Mouse (Mus musculus) hindbrain, embryonic 12.5 days (tissue): ENCODE measurements around the gene Il17f. TPM values are rescaled to one million over a fixed set of nuclear protein-coding genes. Genes with fewer than 3 reads are reported as not detected.

Experiments used
- ATAC-seq: fragments of 200-750 bp; cut with Nextera tagmentation; 2 replicates; pipeline ENCODE4 v1.8.0; 2017; ENCODE audit warnings: moderate TSS enrichment; ENCODE audit not compliant: low FRiP score
- H3K27ac ChIP-seq: fragments of 300-500 bp; sonication (generic); 2 replicates; pipeline ENCODE4 v1.5.1; 2016; ENCODE audit warnings: mild to moderate bottlenecking
- H3K27me3 ChIP-seq: fragments of 300-500 bp; sonication (generic); 2 replicates; pipeline ENCODE4 v1.6.1; 2016; ENCODE audit warnings: mild to moderate bottlenecking
- H3K36me3 ChIP-seq: fragments of 300-500 bp; sonication (generic); 2 replicates; pipeline ENCODE4 v1.6.1; 2016; ENCODE audit warnings: mild to moderate bottlenecking
- H3K4me1 ChIP-seq: fragments of 300-500 bp; sonication (generic); 2 replicates; pipeline ENCODE4 v1.6.1; 2016
- H3K4me2 ChIP-seq: fragments of 300-500 bp; sonication (generic); replicated peaks from 2 replicates; pipeline ENCODE4 v1.6.1; 2016; ENCODE audit warnings: mild to moderate bottlenecking
- H3K4me3 ChIP-seq: fragments of 300-500 bp; sonication (generic); 2 replicates; pipeline ENCODE4 v1.5.1; 2016; ENCODE audit warnings: mild to moderate bottlenecking
- H3K9ac ChIP-seq: fragments of 300-500 bp; sonication (generic); 2 replicates; pipeline ENCODE4 v1.6.1; 2016; ENCODE audit warnings: mild to moderate bottlenecking, moderate library complexity
- H3K9me3 ChIP-seq: fragments of 300-500 bp; sonication (generic); replicated peaks from 2 replicates; pipeline ENCODE4 v1.6.1; 2016; ENCODE audit warnings: mild to moderate bottlenecking
- WGBS: fragments of 180-500 bp; shearing (Covaris S2); methylation state at CpG from one replicate; pipeline ENCODE4 v1.1.7; 2016; 5-methylcytosine and 5-hydroxymethylcytosine counted together
- polyA plus RNA-seq: library from polyadenylated mRNA; unstranded; fragments of >200 nt; fragmentation: Nextera tagmentation; extraction: Ambion mirVana; gene quantifications from 2 replicates; pipeline ENCODE4 v1.2.1, GENCODE M21; 2016

The Il17f gene
- polyA plus RNA-seq, 1 experiment from 2014 or later = 0.37 TPM

- Histone ChIP-seq H3K27me3 (no peaks in the 10 kb centered on the region), H3K4me2 (no peak overlapping the region), H3K27ac (no peak overlapping the region), H3K9ac (no peak overlapping the region), H3K4me1 (peaks cover 10% of the 10 kb centered on the region), H3K9me3 (no peaks in the 10 kb centered on the region), H3K4me3 (no peak overlapping the region), H3K36me3 (peaks cover 34% of the 10 kb centered on the region)
- no peak for ATAC-seq
- 67% methylated on average over 12 of the region's 12 CpGs for WGBS
Observed at GRCm38 (mm10) chr1:20817596-20817995, 27.2 kb upstream of the Il17f start.

GRCm38 (mm10) chr1:20817172-20817571 is 26.8 kb upstream of the Il17f start:
- no peak overlapping the region for H3K4me2 ChIP-seq
- peaks cover 39% of the 10 kb centered on the region for H3K36me3 ChIP-seq

GRCm38 (mm10) chr1:20814521-20814920 is 24.1 kb upstream of the Il17f start:
- Histone ChIP-seq H3K36me3 (peaks cover 60% of the 10 kb centered on the region), H3K4me2 (no peak overlapping the region), H3K9ac (no peak overlapping the region), H3K4me3 (no peak overlapping the region), H3K4me1 (peaks cover 10% of the 10 kb centered on the region), H3K27me3 (no peaks in the 10 kb centered on the region), H3K27ac (no peak overlapping the region), H3K9me3 (no peaks in the 10 kb centered on the region)
- ATAC-seq = no peak
- 93% methylated on average over 8 of the region's 8 CpGs for WGBS

More at GRCm38 (mm10) chr1:20817172-20817571, 26.8 kb upstream of the Il17f start:
- Histone ChIP-seq H3K9ac (no peak overlapping the region), H3K4me3 (no peak overlapping the region), H3K27me3 (no peaks in the 10 kb centered on the region), H3K9me3 (no peaks in the 10 kb centered on the region), H3K4me1 (peaks cover 10% of the 10 kb centered on the region), H3K27ac (no peak overlapping the region)
- 87% methylated on average over 9 of the region's 9 CpGs for WGBS
- no peak for ATAC-seq

GRCm38 (mm10) chr1:20804526-20804925 is 14.1 kb upstream of the Il17f start:
- no peaks in the 10 kb centered on the region for H3K9me3 ChIP-seq
- ATAC-seq = no peak
- H3K4me3 ChIP-seq = no peak overlapping the region
- no peak overlapping the region for H3K4me2 ChIP-seq
- peaks cover 74% of the 10 kb centered on the region for H3K36me3 ChIP-seq
- no peak overlapping the region for H3K27ac ChIP-seq
- H3K9ac ChIP-seq = no peak overlapping the region
- H3K4me1 ChIP-seq = no peaks in the 10 kb centered on the region
- H3K27me3 ChIP-seq = no peaks in the 10 kb centered on the region
- 98% methylated on average over 10 of the region's 10 CpGs for WGBS

GRCm38 (mm10) chr1:20801682-20802390 is 11.4 kb upstream of the Il17f start:
- no peaks in the 10 kb centered on the region for H3K9me3 ChIP-seq
- H3K4me3 ChIP-seq = no peak overlapping the region
- peaks cover 48% of the 10 kb centered on the region for H3K36me3 ChIP-seq
- 83% methylated on average over 8 of the region's 8 CpGs for WGBS
- H3K4me1 ChIP-seq = no peaks in the 10 kb centered on the region
- no peaks in the 10 kb centered on the region for H3K27me3 ChIP-seq
- H3K9ac ChIP-seq = peak overlapping the region; percentile 6; the same call in 1 of the 2 replicates
- ATAC-seq = peak; percentile 71
- no peak overlapping the region for H3K27ac ChIP-seq
- no peak overlapping the region for H3K4me2 ChIP-seq

GRCm38 (mm10) chr1:20801275-20801674 is 10.9 kb upstream of the Il17f start:
- H3K27me3 ChIP-seq = no peaks in the 10 kb centered on the region
- H3K4me3 ChIP-seq = no peak overlapping the region
- H3K4me1 ChIP-seq = no peaks in the 10 kb centered on the region
- no peak overlapping the region for H3K27ac ChIP-seq
- 91% methylated on average over 2 of the region's 2 CpGs for WGBS
- H3K9me3 ChIP-seq = no peaks in the 10 kb centered on the region
- peaks cover 43% of the 10 kb centered on the region for H3K36me3 ChIP-seq
- H3K9ac ChIP-seq = peak overlapping the region; percentile 6; the same call in 1 of the 2 replicates
- H3K4me2 ChIP-seq = no peak overlapping the region
- ATAC-seq = no peak

GRCm38 (mm10) chr1:20795178-20795577 is 4.8 kb upstream of the Il17f start:
- no peaks in the 10 kb centered on the region for H3K27me3 ChIP-seq
- no peaks in the 10 kb centered on the region for H3K4me1 ChIP-seq
- H3K9ac ChIP-seq = no peak overlapping the region
- H3K36me3 ChIP-seq = no peaks in the 10 kb centered on the region; the same call in 1 of the 2 replicates
- no peak overlapping the region for H3K4me2 ChIP-seq
- 93% methylated on average over 5 of the region's 5 CpGs for WGBS
- ATAC-seq = no peak
- H3K9me3 ChIP-seq = no peaks in the 10 kb centered on the region
- no peak overlapping the region for H3K4me3 ChIP-seq
- no peak overlapping the region for H3K27ac ChIP-seq

GRCm38 (mm10) chr1:20794760-20795159 is 4.3 kb upstream of the Il17f start:
- 93% methylated on average over 4 of the region's 4 CpGs for WGBS
- Histone ChIP-seq H3K9me3 (no peaks in the 10 kb centered on the region), H3K27me3 (no peaks in the 10 kb centered on the region), H3K9ac (no peak overlapping the region), H3K36me3 (no peaks in the 10 kb centered on the region), H3K4me3 (no peak overlapping the region), H3K4me2 (no peak overlapping the region), H3K27ac (no peak overlapping the region), H3K4me1 (no peaks in the 10 kb centered on the region)
- no peak for ATAC-seq

GRCm38 (mm10) chr1:20791414-20791813 is 997 bp upstream of the Il17f start:
- no peak for ATAC-seq
- H3K27ac ChIP-seq = no peak overlapping the region
- WGBS = 81% methylated on average over 7 of the region's 7 CpGs

GRCm38 (mm10) chr1:20788419-20788818 is 2.0 kb downstream of the Il17f start:
- no peak overlapping the region for H3K9ac ChIP-seq
- 45% methylated on average over 10 of the region's 10 CpGs for WGBS
- no peak overlapping the region for H3K4me3 ChIP-seq
- ATAC-seq = no peak
- H3K27ac ChIP-seq = no peak overlapping the region
- H3K4me2 ChIP-seq = no peak overlapping the region
- H3K4me1 ChIP-seq = no peaks in the 10 kb centered on the region
- H3K27me3 ChIP-seq = no peaks in the 10 kb centered on the region
- H3K9me3 ChIP-seq = no peaks in the 10 kb centered on the region
- H3K36me3 ChIP-seq = no peaks in the 10 kb centered on the region

More at GRCm38 (mm10) chr1:20791414-20791813, 997 bp upstream of the Il17f start:
- H3K4me2 ChIP-seq = no peak overlapping the region
- H3K36me3 ChIP-seq = no peaks in the 10 kb centered on the region
- no peak overlapping the region for H3K9ac ChIP-seq
- H3K4me3 ChIP-seq = no peak overlapping the region
- no peaks in the 10 kb centered on the region for H3K9me3 ChIP-seq
- no peaks in the 10 kb centered on the region for H3K4me1 ChIP-seq
- H3K27me3 ChIP-seq = no peaks in the 10 kb centered on the region

GRCm38 (mm10) chr1:20787046-20787445 is 3.4 kb downstream of the Il17f start:
- no peaks in the 10 kb centered on the region for H3K27me3 ChIP-seq
- WGBS = 47% methylated on average over 8 of the region's 8 CpGs
- H3K9me3 ChIP-seq = no peaks in the 10 kb centered on the region
- no peak for ATAC-seq
- H3K4me2 ChIP-seq = no peak overlapping the region
- H3K9ac ChIP-seq = no peak overlapping the region
- H3K4me1 ChIP-seq = no peaks in the 10 kb centered on the region
- no peak overlapping the region for H3K4me3 ChIP-seq
- no peaks in the 10 kb centered on the region for H3K36me3 ChIP-seq
- H3K27ac ChIP-seq = no peak overlapping the region

GRCm38 (mm10) chr1:20778366-20778765 is 12.1 kb downstream of the Il17f start:
- no peak for ATAC-seq
- Histone ChIP-seq H3K4me2 (no peak overlapping the region), H3K27me3 (no peaks in the 10 kb centered on the region), H3K9me3 (no peaks in the 10 kb centered on the region), H3K4me1 (no peaks in the 10 kb centered on the region), H3K9ac (no peak overlapping the region), H3K36me3 (no peaks in the 10 kb centered on the region), H3K4me3 (no peak overlapping the region), H3K27ac (no peak overlapping the region)
- 85% methylated on average over 2 of the region's 2 CpGs for WGBS
